Mouse (Mus musculus) liver, embryonic 15.5 days (tissue): ENCODE data around the gene Lrrc1. TPM values are rescaled to one million over a fixed set of nuclear protein-coding genes. Genes with fewer than 3 reads are reported as not detected.

Source experiments
- ATAC-seq: fragments of 200-750 bp; cut with Nextera tagmentation; 2 replicates; pipeline ENCODE4 v1.8.0; 2017; ENCODE audit warnings: moderate number of reproducible peaks, mild to moderate bottlenecking, moderate library complexity; ENCODE audit not compliant: insufficient read depth
- H3K27ac ChIP-seq: fragments of 300-500 bp; sonication (generic); replicated peaks from 2 replicates; pipeline ENCODE4 v1.5.1; 2015; ENCODE audit warnings: mild to moderate bottlenecking, inconsistent platforms
- H3K27me3 ChIP-seq: fragments of 300-500 bp; sonication (generic); 2 replicates; pipeline ENCODE4 v1.6.1; 2015; ENCODE audit warnings: mild to moderate bottlenecking, inconsistent platforms
- H3K36me3 ChIP-seq: fragments of 300-500 bp; sonication (generic); replicated peaks from 2 replicates; pipeline ENCODE4 v1.6.1; 2015; ENCODE audit warnings: moderate library complexity, mild to moderate bottlenecking, inconsistent platforms
- H3K4me1 ChIP-seq: fragments of 300-500 bp; sonication (generic); replicated peaks from 2 replicates; pipeline ENCODE4 v1.6.1; 2015; ENCODE audit warnings: inconsistent platforms
- H3K4me2 ChIP-seq: fragments of 300-500 bp; sonication (generic); 2 replicates; pipeline ENCODE4 v1.6.1; 2015; ENCODE audit warnings: moderate library complexity, mild to moderate bottlenecking, inconsistent platforms
- H3K4me3 ChIP-seq: fragments of 300-500 bp; sonication (generic); replicated peaks from 2 replicates; pipeline ENCODE4 v1.5.1; 2015; ENCODE audit warnings: mild to moderate bottlenecking, inconsistent platforms
- H3K9ac ChIP-seq: fragments of 300-500 bp; sonication (generic); 2 replicates; pipeline ENCODE4 v1.6.1; 2015; ENCODE audit warnings: moderate library complexity, mild to moderate bottlenecking, inconsistent platforms
- H3K9me3 ChIP-seq: fragments of 300-500 bp; sonication (generic); replicated peaks from 2 replicates; pipeline ENCODE4 v1.6.1; 2016; ENCODE audit warnings: inconsistent platforms
- WGBS: fragments of 180-500 bp; shearing (Covaris S2); methylation state at CpG from one replicate; pipeline ENCODE4 v1.1.7; 2015; ENCODE audit warnings: mixed read lengths; ENCODE audit not compliant: insufficient replicate concordance; 5-methylcytosine and 5-hydroxymethylcytosine counted together
- polyA plus RNA-seq: library from polyadenylated mRNA; unstranded; fragments of >200 nt; fragmentation: Nextera tagmentation; extraction: Ambion mirVana; gene quantifications from 2 replicates; pipeline ENCODE4 v1.2.1, GENCODE M21; 2015

Lrrc1 gene
- polyA plus RNA-seq, 1 experiment from 2014 or later = 2.9 TPM

- Histone ChIP-seq H3K9ac (no peak overlapping the region), H3K4me3 (no peak overlapping the region), H3K4me1 (peaks cover 7% of the 10 kb centered on the region; the same call in 1 of the 2 replicates), H3K9me3 (no peaks in the 10 kb centered on the region), H3K4me2 (no peak overlapping the region), H3K36me3 (no peaks in the 10 kb centered on the region), H3K27ac (no peak overlapping the region), H3K27me3 (no peaks in the 10 kb centered on the region)
- no peak for ATAC-seq
- 69% methylated on average over 9 of the region's 9 CpGs for WGBS
These were observed 83.2 kb downstream of the Lrrc1 start for GRCm38 (mm10) chr9:77461371-77461915.

- Histone ChIP-seq H3K4me1 (peaks cover 7% of the 10 kb centered on the region; the same call in 1 of the 2 replicates), H3K27me3 (no peaks in the 10 kb centered on the region), H3K27ac (no peak overlapping the region), H3K9me3 (no peaks in the 10 kb centered on the region), H3K4me3 (no peak overlapping the region), H3K36me3 (no peaks in the 10 kb centered on the region), H3K9ac (no peak overlapping the region), H3K4me2 (no peak overlapping the region)
- WGBS = 84% methylated on average over 14 of the region's 14 CpGs
- no peak for ATAC-seq
These were observed 84.3 kb downstream of the Lrrc1 start for GRCm38 (mm10) chr9:77460408-77460807.

GRCm38 (mm10) chr9:77459365-77459764, 85.3 kb downstream of the Lrrc1 start:
- no peaks in the 10 kb centered on the region for H3K27me3 ChIP-seq
- no peak overlapping the region for H3K9ac ChIP-seq
- H3K4me2 ChIP-seq = no peak overlapping the region
- ATAC-seq = no peak
- no peak overlapping the region for H3K27ac ChIP-seq
- no peaks in the 10 kb centered on the region for H3K9me3 ChIP-seq
- H3K4me3 ChIP-seq = no peak overlapping the region
- peaks cover 7% of the 10 kb centered on the region; the same call in 1 of the 2 replicates for H3K4me1 ChIP-seq
- no peaks in the 10 kb centered on the region for H3K36me3 ChIP-seq
- 75% methylated on average over 2 of the region's 2 CpGs for WGBS

- Histone ChIP-seq H3K4me1 (no peaks in the 10 kb centered on the region), H3K4me2 (no peak overlapping the region), H3K27me3 (no peaks in the 10 kb centered on the region), H3K36me3 (no peaks in the 10 kb centered on the region), H3K27ac (no peak overlapping the region), H3K4me3 (no peak overlapping the region), H3K9me3 (no peaks in the 10 kb centered on the region), H3K9ac (no peak overlapping the region)
- WGBS = 55% methylated on average over 13 of the region's 13 CpGs
- ATAC-seq = no peak
These were observed 88.4 kb downstream of the Lrrc1 start for GRCm38 (mm10) chr9:77456169-77456826.

GRCm38 (mm10) chr9:77455439-77456168, 89.1 kb downstream of the Lrrc1 start:
- Histone ChIP-seq H3K27me3 (no peaks in the 10 kb centered on the region), H3K4me3 (no peak overlapping the region), H3K36me3 (no peaks in the 10 kb centered on the region), H3K27ac (no peak overlapping the region), H3K9ac (no peak overlapping the region), H3K4me1 (no peaks in the 10 kb centered on the region), H3K4me2 (no peak overlapping the region), H3K9me3 (no peaks in the 10 kb centered on the region)
- WGBS = 75% methylated on average over 19 of the region's 19 CpGs
- ATAC-seq = no peak

GRCm38 (mm10) chr9:77452046-77452807, 92.4 kb downstream of the Lrrc1 start:
- no peak overlapping the region for H3K4me3 ChIP-seq
- H3K9ac ChIP-seq = no peak overlapping the region
- H3K27ac ChIP-seq = no peak overlapping the region
- H3K9me3 ChIP-seq = no peaks in the 10 kb centered on the region
- H3K36me3 ChIP-seq = no peaks in the 10 kb centered on the region
- H3K4me2 ChIP-seq = no peak overlapping the region
- no peaks in the 10 kb centered on the region for H3K27me3 ChIP-seq
- no peak for ATAC-seq
- WGBS = 76% methylated on average over 12 of the region's 12 CpGs
- H3K4me1 ChIP-seq = no peaks in the 10 kb centered on the region

GRCm38 (mm10) chr9:77450447-77450846, 94.2 kb downstream of the Lrrc1 start:
- Histone ChIP-seq H3K4me3 (no peak overlapping the region), H3K27ac (no peak overlapping the region), H3K9ac (no peak overlapping the region), H3K4me1 (no peaks in the 10 kb centered on the region), H3K27me3 (no peaks in the 10 kb centered on the region), H3K9me3 (no peaks in the 10 kb centered on the region), H3K36me3 (no peaks in the 10 kb centered on the region), H3K4me2 (no peak overlapping the region)
- ATAC-seq = no peak
- 65% methylated on average over 2 of the region's 2 CpGs for WGBS

- Histone ChIP-seq H3K36me3 (no peaks in the 10 kb centered on the region), H3K4me1 (no peaks in the 10 kb centered on the region), H3K4me2 (no peak overlapping the region), H3K9ac (no peak overlapping the region), H3K27me3 (no peaks in the 10 kb centered on the region), H3K27ac (no peak overlapping the region), H3K4me3 (no peak overlapping the region), H3K9me3 (no peaks in the 10 kb centered on the region)
- no peak for ATAC-seq
- WGBS = 75% methylated on average over 4 of the region's 4 CpGs
These were observed 99.8 kb downstream of the Lrrc1 start for GRCm38 (mm10) chr9:77444876-77445275.

GRCm38 (mm10) chr9:77439371-77439770, 105.3 kb downstream of the Lrrc1 start:
- H3K4me3 ChIP-seq = no peak overlapping the region
- H3K27me3 ChIP-seq = no peaks in the 10 kb centered on the region
- no peaks in the 10 kb centered on the region for H3K36me3 ChIP-seq
- ATAC-seq = no peak
- 74% methylated on average over 6 of the region's 6 CpGs for WGBS
- H3K27ac ChIP-seq = no peak overlapping the region
- no peak overlapping the region for H3K4me2 ChIP-seq
- peaks cover 14% of the 10 kb centered on the region for H3K4me1 ChIP-seq
- H3K9me3 ChIP-seq = no peaks in the 10 kb centered on the region
- no peak overlapping the region for H3K9ac ChIP-seq

- no peak overlapping the region for H3K4me3 ChIP-seq
- no peak for ATAC-seq
- no peak overlapping the region for H3K4me2 ChIP-seq
- no peak overlapping the region for H3K9ac ChIP-seq
- H3K36me3 ChIP-seq = no peaks in the 10 kb centered on the region
- H3K4me1 ChIP-seq = peaks cover 20% of the 10 kb centered on the region
- no peak overlapping the region for H3K27ac ChIP-seq
- WGBS = 77% methylated on average over 11 of the region's 11 CpGs
- no peaks in the 10 kb centered on the region for H3K9me3 ChIP-seq
- H3K27me3 ChIP-seq = no peaks in the 10 kb centered on the region
These were observed 105.8 kb downstream of the Lrrc1 start for GRCm38 (mm10) chr9:77438836-77439271.

GRCm38 (mm10) chr9:77437131-77437530, 107.5 kb downstream of the Lrrc1 start:
- no peak overlapping the region for H3K9ac ChIP-seq
- H3K9me3 ChIP-seq = no peaks in the 10 kb centered on the region
- no peak overlapping the region for H3K4me3 ChIP-seq
- 74% methylated on average over 6 of the region's 6 CpGs for WGBS
- peaks cover 20% of the 10 kb centered on the region for H3K4me1 ChIP-seq
- no peaks in the 10 kb centered on the region for H3K27me3 ChIP-seq
- H3K27ac ChIP-seq = no peak overlapping the region
- no peak overlapping the region for H3K4me2 ChIP-seq
- ATAC-seq = no peak
- H3K36me3 ChIP-seq = no peaks in the 10 kb centered on the region
